Mouse (Mus musculus) cerebellum, postnatal 10 days (tissue): ENCODE results near the gene Dlgap1.
"Not testable (repeated sequence)": the region's sequence is repeated elsewhere in the genome, so short reads cannot be mapped to it uniquely, and the experiment has no call there.

Experiments
- DNase-seq, 2 experiments: peaks; one replicate each; pipeline ENCODE4 v3.0.0; 2021; ENCODE audit warnings: mixed read lengths in 2 of 2

The Dlgap1 gene

GRCm38 (mm10) chr17:70534321-70534720 is 565.4 kb downstream of the Dlgap1 start:
- DNase-seq = no peak

GRCm38 (mm10) chr17:70541816-70542215 is 572.9 kb downstream of the Dlgap1 start:
- DNase-seq = no peak

GRCm38 (mm10) chr17:70550793-70551192 is 581.9 kb downstream of the Dlgap1 start:
- DNase-seq = peak in 1 of 2 experiments; percentile 12

- no peak for DNase-seq
Measured at GRCm38 (mm10) chr17:70561547-70561946, 592.7 kb downstream of the Dlgap1 start.

GRCm38 (mm10) chr17:70570848-70571247 is 602.0 kb downstream of the Dlgap1 start:
- no peak for DNase-seq

GRCm38 (mm10) chr17:70583042-70583441 is 614.2 kb downstream of the Dlgap1 start:
- DNase-seq = peak; percentile 11 to 21

- DNase-seq = no peak
Measured at GRCm38 (mm10) chr17:70586735-70587425, 618.0 kb downstream of the Dlgap1 start.

- DNase-seq = not testable (repeated sequence)
Measured at GRCm38 (mm10) chr17:70587975-70588630, 619.2 kb downstream of the Dlgap1 start.

GRCm38 (mm10) chr17:70588691-70589090 is 619.8 kb downstream of the Dlgap1 start:
- DNase-seq = no peak

GRCm38 (mm10) chr17:70589140-70589539 is 620.3 kb downstream of the Dlgap1 start:
- DNase-seq = no peak

- no peak for DNase-seq
Measured at GRCm38 (mm10) chr17:70590506-70590905, 621.6 kb downstream of the Dlgap1 start.

- no peak for DNase-seq
Measured at GRCm38 (mm10) chr17:70594277-70594676, 625.4 kb downstream of the Dlgap1 start.

- DNase-seq = no peak
Measured at GRCm38 (mm10) chr17:70596326-70596725, 627.5 kb downstream of the Dlgap1 start.

- DNase-seq = peak; percentile 24 to 35
Measured at GRCm38 (mm10) chr17:70600462-70600861, 631.6 kb downstream of the Dlgap1 start.

GRCm38 (mm10) chr17:70602051-70602450 is 633.2 kb downstream of the Dlgap1 start:
- DNase-seq = peak; percentile 26 to 32

GRCm38 (mm10) chr17:70605659-70606058 is 636.8 kb downstream of the Dlgap1 start:
- DNase-seq = no peak

- DNase-seq = peak; percentile 73 to 76
Measured at GRCm38 (mm10) chr17:70612171-70612570, 643.3 kb downstream of the Dlgap1 start.

GRCm38 (mm10) chr17:70613897-70614296 is 645.0 kb downstream of the Dlgap1 start:
- DNase-seq = no peak

- no peak for DNase-seq
Measured at GRCm38 (mm10) chr17:70614407-70615060, 645.7 kb downstream of the Dlgap1 start.

- peak; percentile 64 to 76 for DNase-seq
Measured at GRCm38 (mm10) chr17:70622493-70622892, 653.6 kb downstream of the Dlgap1 start.

GRCm38 (mm10) chr17:70626396-70626795 is 657.5 kb downstream of the Dlgap1 start:
- DNase-seq = peak; percentile 79

GRCm38 (mm10) chr17:70626925-70627324 is 658.1 kb downstream of the Dlgap1 start:
- no peak for DNase-seq

- peak; percentile 32 to 57 for DNase-seq
Measured at GRCm38 (mm10) chr17:70629653-70630378, 660.9 kb downstream of the Dlgap1 start.
